Mouse (Mus musculus): ENCODE measurements around the gene 1110032A03Rik. TPM values are rescaled to one million over a fixed set of nuclear protein-coding genes. Genes with fewer than 3 reads are reported as not detected.

1110032A03Rik gene
- total and polyA plus RNA-seq, 3 experiments = 7.1 to 12.8 TPM; not detected in 1

- no peak overlapping the region for H3K27ac ChIP-seq (ENCODE audit: control insufficient read depth, low read depth, low read length)
- H3K4me1 ChIP-seq (ENCODE audit: control insufficient read depth in 1 of 2, insufficient read depth in 2 of 2, low read length in 2 of 2) = 0 out of 4 replicates have a peak, but pooled peaks cover 0 to 2% of the 10 kb centered on the region in 2 experiments
- TF ChIP-seq SMC3 (IDR thresholded peaks at IDR 0.05; ENCODE audit: low read depth, low read length) = no peak
- no peak for TF ChIP-seq SIN3A (IDR thresholded peaks at IDR 0.05; ENCODE audit: low read length)
- TF ChIP-seq ZC3H11A (IDR thresholded peaks at IDR 0.05; ENCODE audit: low read depth, low read length) = no peak
- no peak for TF ChIP-seq E2F4 (IDR thresholded peaks at IDR 0.05; ENCODE audit: borderline replicate concordance, low read depth, low read length)
- no peak for TF ChIP-seq MEF2A (IDR thresholded peaks at IDR 0.05; ENCODE audit: extremely low read depth, insufficient replicate concordance, low read depth, low read length, poor library complexity, severe bottlenecking)
- no peak for TF ChIP-seq POLR2A (IDR thresholded peaks at IDR 0.05; ENCODE audit: control insufficient read depth in 1 of 2, insufficient read depth in 1 of 2, low read depth in 1 of 2, low read length in 2 of 2, poor library complexity in 1 of 2)
- no peak for TF ChIP-seq ZMIZ1 (IDR thresholded peaks at IDR 0.05; ENCODE audit: low read depth, low read length)
- H3K4me3 ChIP-seq (ENCODE audit: control insufficient read depth in 1 of 2, insufficient read depth in 1 of 2, low read depth in 2 of 2, low read length in 2 of 2) = no peak overlapping the region
- no peaks in the 10 kb centered on the region for H3K9me3 ChIP-seq (replicated peaks; ENCODE audit: insufficient read depth, low read length)
- no peak for DNase-seq (ENCODE audit: low read depth, low spot score)
- H3K36me3 ChIP-seq (ENCODE audit: control insufficient read depth in 1 of 2, insufficient read depth in 2 of 2, low read length in 2 of 2) = no peaks in the 10 kb centered on the region
- no peak overlapping the region for H3K9ac ChIP-seq (ENCODE audit: control insufficient read depth, low read depth, low read length, poor library complexity, severe bottlenecking)
- peaks cover 9 to 13% of the 10 kb centered on the region in 2 experiments for H3K27me3 ChIP-seq (ENCODE audit: control insufficient read depth in 1 of 2, insufficient read depth in 2 of 2, low read length in 2 of 2)
- H3K79me2 ChIP-seq (ENCODE audit: control insufficient read depth, insufficient read depth, low read length, poor library complexity) = no peaks in the 10 kb centered on the region
Measured at GRCm38 (mm10) chr9:50722451-50722911, 52.8 kb downstream of the 1110032A03Rik start.

GRCm38 (mm10) chr9:50721061-50721460 lies 54.3 kb downstream of the 1110032A03Rik start:
- TF ChIP-seq ZNF384 (IDR thresholded peaks at IDR 0.05; ENCODE audit: low read depth, low read length) = no peak
- TF ChIP-seq E2F4 (IDR thresholded peaks at IDR 0.05; ENCODE audit: borderline replicate concordance, low read depth, low read length) = no peak
- no peak for TF ChIP-seq ELF1 (IDR thresholded peaks at IDR 0.05; ENCODE audit: low read depth, low read length)
- TF ChIP-seq USF2 (IDR thresholded peaks at IDR 0.05; ENCODE audit: borderline replicate concordance in 1 of 2, insufficient read depth in 1 of 2, low read depth in 1 of 2, low read length in 2 of 2) = no peak
- TF ChIP-seq SMC3 (IDR thresholded peaks at IDR 0.05; ENCODE audit: low read depth, low read length) = no peak
- no peak for TF ChIP-seq EP300 (IDR thresholded peaks at IDR 0.05; ENCODE audit: low read depth in 1 of 2, low read length in 2 of 2)
- no peak for TF ChIP-seq CTCF (IDR thresholded peaks at IDR 0.05 in 2 of 3, conservative IDR thresholded peaks at IDR 0.05 in 1 of 3; ENCODE audit: control insufficient read depth in 1 of 3, insufficient read depth in 1 of 3, low read depth in 2 of 3, low read length in 3 of 3, poor library complexity in 1 of 3, severe bottlenecking in 1 of 3)
- no peak for TF ChIP-seq HCFC1 (IDR thresholded peaks at IDR 0.05; ENCODE audit: low read depth, low read length)
- no peak for TF ChIP-seq JUND (IDR thresholded peaks at IDR 0.05; ENCODE audit: low read depth, low read length)
- no peak for TF ChIP-seq POLR2AphosphoS2 (IDR thresholded peaks at IDR 0.05; ENCODE audit: low read length)
- no peak for TF ChIP-seq POLR2A (IDR thresholded peaks at IDR 0.05; ENCODE audit: control insufficient read depth in 1 of 2, insufficient read depth in 1 of 2, low read depth in 1 of 2, low read length in 2 of 2, poor library complexity in 1 of 2)
- TF ChIP-seq MXI1 (IDR thresholded peaks at IDR 0.05; ENCODE audit: low read depth, low read length) = no peak
- TF ChIP-seq NELFE (IDR thresholded peaks at IDR 0.05; ENCODE audit: low read depth, low read length) = no peak
- TF ChIP-seq GABPA (IDR thresholded peaks at IDR 0.05; ENCODE audit: low read depth, low read length) = no peak
- no peak for TF ChIP-seq CHD2 (IDR thresholded peaks at IDR 0.05; ENCODE audit: low read length)
- H3K9ac ChIP-seq (ENCODE audit: control insufficient read depth, low read depth, low read length, poor library complexity, severe bottlenecking) = no peak overlapping the region
- H3K27ac ChIP-seq (ENCODE audit: control insufficient read depth, low read depth, low read length) = no peak overlapping the region
- H3K4me3 ChIP-seq (ENCODE audit: control insufficient read depth in 1 of 2, insufficient read depth in 1 of 2, low read depth in 2 of 2, low read length in 2 of 2) = no peak overlapping the region
- no peaks in the 10 kb centered on the region for H3K36me3 ChIP-seq (ENCODE audit: control insufficient read depth in 1 of 2, insufficient read depth in 2 of 2, low read length in 2 of 2)
- H3K27me3 ChIP-seq (ENCODE audit: control insufficient read depth in 1 of 2, insufficient read depth in 2 of 2, low read length in 2 of 2) = peaks cover 9 to 16% of the 10 kb centered on the region in 2 experiments
- H3K79me2 ChIP-seq (ENCODE audit: control insufficient read depth, insufficient read depth, low read length, poor library complexity) = no peaks in the 10 kb centered on the region
- no peak for DNase-seq (ENCODE audit: low read depth, low spot score)
- H3K9me3 ChIP-seq (replicated peaks; ENCODE audit: insufficient read depth, low read length) = no peaks in the 10 kb centered on the region
- H3K4me1 ChIP-seq (ENCODE audit: control insufficient read depth in 1 of 2, insufficient read depth in 2 of 2, low read length in 2 of 2) = 0 out of 4 replicates have a peak, but pooled peaks cover 0 to 2% of the 10 kb centered on the region in 2 experiments
